Mouse (Mus musculus) liver, postnatal 0 days (tissue): ENCODE measurements around the gene Ptpre.

Experiments used
- CTCF ChIP-seq: sonication (generic); IDR thresholded peaks from 2 replicates; pipeline ENCODE4 v1.5.1; 2016; ENCODE audit warnings: antibody characterized with exemption, low read depth
- EP300 ChIP-seq: IDR thresholded peaks from 2 replicates; pipeline ENCODE4 v1.6.1; 2016; ENCODE audit warnings: antibody characterized with exemption, low read depth, mild to moderate bottlenecking

- TF ChIP-seq CTCF (no peak), EP300 (no peak)
Observed at GRCm38 (mm10) chr7:135684938-135685337, 147.7 kb downstream of the Ptpre start.
